Mouse (Mus musculus): ENCODE measurements around the gene Zfp954. TPM values are rescaled to one million over a fixed set of nuclear protein-coding genes. Genes with fewer than 3 reads are reported as not detected.

Zfp954 gene
- polyA plus RNA-seq, 1 experiment = 7.6 TPM

- no peak for DNase-seq
- TF ChIP-seq POLR2A (IDR thresholded peaks at IDR 0.05; ENCODE audit: low read depth, low read length) = no peak
- no peak for TF ChIP-seq CTCF (conservative IDR thresholded peaks at IDR 0.05; ENCODE audit: insufficient read depth, insufficient read length, low read depth, low read length)
- no peak overlapping the region for H3K27ac ChIP-seq (ENCODE audit: insufficient read depth, low read depth, low read length)
- H3K4me3 ChIP-seq (ENCODE audit: insufficient read depth, low read depth, low read length) = no peak overlapping the region
- no peaks in the 10 kb centered on the region for H3K27me3 ChIP-seq (replicated peaks; ENCODE audit: control insufficient read depth, insufficient read depth, low read length)
- 76% methylated on average over 2 of the region's 2 CpGs for WGBS
- no peaks in the 10 kb centered on the region; the same call in 1 of the 2 replicates for H3K4me1 ChIP-seq (ENCODE audit: control insufficient read depth, insufficient read depth, low read length)
- H3K36me3 ChIP-seq (ENCODE audit: control insufficient read depth, insufficient read depth, low read length) = no peaks in the 10 kb centered on the region
Observed at GRCm38 (mm10) chr7:7118441-7118840, 2.8 kb downstream of the Zfp954 start.

GRCm38 (mm10) chr7:7108501-7108900 is 12.8 kb downstream of the Zfp954 start:
- no peaks in the 10 kb centered on the region; the same call in 1 of the 2 replicates for H3K27me3 ChIP-seq (replicated peaks; ENCODE audit: control insufficient read depth, insufficient read depth, low read length)
- no peak for TF ChIP-seq CTCF (conservative IDR thresholded peaks at IDR 0.05; ENCODE audit: insufficient read depth, insufficient read length, low read depth, low read length)
- no peak for TF ChIP-seq POLR2A (IDR thresholded peaks at IDR 0.05; ENCODE audit: low read depth, low read length)
- no peak for DNase-seq
- H3K4me3 ChIP-seq (ENCODE audit: insufficient read depth, low read depth, low read length) = no peak overlapping the region
- 97% methylated on average over 7 of the region's 7 CpGs for WGBS
- H3K4me1 ChIP-seq (ENCODE audit: control insufficient read depth, insufficient read depth, low read length) = no peaks in the 10 kb centered on the region
- H3K27ac ChIP-seq (ENCODE audit: insufficient read depth, low read depth, low read length) = no peak overlapping the region
- H3K36me3 ChIP-seq (ENCODE audit: control insufficient read depth, insufficient read depth, low read length) = no peaks in the 10 kb centered on the region

Other genes with a start within 250 kb of the Zfp954 start
- not detected in 2 replicates for gene Aurkc, start 126.2 kb downstream of the Zfp954 start, polyA plus RNA-seq (2012; rRNA removed)
- 0.27 TPM in 2 replicates for gene Zfp773, start 15.3 kb upstream of the Zfp954 start, polyA plus RNA-seq (2012; rRNA removed)
- 0.88 and 0.95 TPM in 2 replicates for gene Zfp418, start 49.8 kb upstream of the Zfp954 start, polyA plus RNA-seq (2012; rRNA removed)
- 1.8 and 2.4 TPM in 2 replicates for gene Zfp772, start 88.5 kb upstream of the Zfp954 start, polyA plus RNA-seq (2012; rRNA removed)
- gene Vmn2r29, start 125.8 kb upstream of the Zfp954 start, polyA plus RNA-seq (2012; rRNA removed) = 0.46 and 1.1 TPM in 2 replicates
- 2.4 and 2.6 TPM in 2 replicates for gene Gm45844, start 156.8 kb upstream of the Zfp954 start, polyA plus RNA-seq (2012; rRNA removed)
- gene Clcn4, start 179.4 kb upstream of the Zfp954 start, polyA plus RNA-seq (2012; rRNA removed) = 33.5 and 35.6 TPM in 2 replicates
- not detected in 2 replicates for gene Vmn2r30, start 216.1 kb upstream of the Zfp954 start, polyA plus RNA-seq (2012; rRNA removed)

All from kidney, adult 2 months (tissue).